Mouse (Mus musculus) liver, embryonic 14.5 days (tissue): Measurements from ENCODE around the gene Ubash3b.

Experiments used
- CTCF ChIP-seq: IDR thresholded peaks from 2 replicates; pipeline ENCODE4 v1.5.1; 2016; ENCODE audit warnings: antibody characterized with exemption, low read depth, control low read depth
- EP300 ChIP-seq: IDR thresholded peaks from 2 replicates; pipeline ENCODE4 v1.6.1; 2016; ENCODE audit warnings: antibody characterized with exemption, low read depth

DNA sequence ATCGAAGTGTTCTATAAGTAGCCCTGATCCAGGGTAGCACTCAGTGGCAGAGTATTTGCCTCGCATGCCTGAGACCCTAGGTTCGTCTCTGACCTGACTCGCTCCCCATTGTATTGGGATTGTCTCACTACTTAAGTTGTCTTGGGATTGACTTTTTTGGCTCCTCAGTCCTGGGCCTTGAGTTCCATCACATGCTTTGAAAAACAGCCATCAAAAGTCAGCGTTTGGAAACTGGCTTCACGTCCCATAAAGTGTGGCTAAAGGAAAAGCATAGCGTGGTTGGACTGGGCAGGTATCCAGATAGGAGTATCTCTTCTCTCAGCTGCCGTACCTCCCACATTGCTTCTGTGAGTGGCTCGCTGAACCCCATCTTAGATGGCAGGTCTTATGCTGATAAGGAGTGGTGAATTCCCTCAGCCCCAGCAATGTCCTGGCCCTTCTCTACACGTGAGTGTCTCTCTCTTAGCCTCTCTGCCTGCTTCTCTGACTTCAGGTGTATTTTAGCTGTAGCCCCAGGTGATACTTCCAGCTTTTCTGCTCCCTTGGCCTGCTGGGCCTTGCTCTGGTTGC, 34.3 kb upstream of the Ubash3b start:
- TF ChIP-seq CTCF (no peak), EP300 (peak; percentile 51)
